Mouse (Mus musculus): ENCODE measurements around the gene Cct3. TPM values are rescaled to one million over a fixed set of nuclear protein-coding genes. Genes with fewer than 3 reads are reported as not detected.
"Not testable (repeated sequence)": the region's sequence is repeated elsewhere in the genome, so short reads cannot be mapped to it uniquely, and the experiment has no call there.

Gene Cct3
- total RNA-seq, 2 experiments from 2014 or later: 165 to 187 TPM

DNA sequence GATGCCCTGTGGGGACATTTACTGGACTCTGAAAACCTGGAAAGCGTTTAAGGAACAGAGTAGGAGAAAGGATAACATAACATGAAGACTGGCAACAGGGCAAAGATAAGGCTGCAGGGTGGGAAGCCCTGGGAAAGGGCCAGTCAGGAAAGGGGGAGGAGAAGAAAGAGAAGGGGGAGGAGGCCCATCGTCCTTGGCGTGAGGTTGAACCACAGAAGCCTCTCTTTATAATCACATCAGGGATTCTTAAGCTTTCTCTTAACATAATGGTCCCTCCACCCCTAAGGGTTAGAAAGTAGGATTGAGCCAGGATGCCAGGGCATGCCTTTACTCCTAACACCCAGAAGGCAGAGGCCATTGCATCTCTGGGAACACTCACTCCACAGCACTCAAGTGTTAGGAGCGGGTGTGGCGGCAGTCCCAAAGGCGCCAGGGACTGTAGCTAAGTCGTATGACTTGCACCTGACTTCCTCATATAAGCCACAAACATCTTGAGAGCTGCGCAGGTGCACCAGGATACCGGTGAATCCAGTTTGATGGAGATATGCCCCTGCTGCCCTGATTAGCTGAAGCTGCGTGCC is 8.7 kb upstream of the Cct3 start:
- intact Hi-C loops (cut with DNase I); DNase-seq: not testable (repeated sequence)

DNA sequence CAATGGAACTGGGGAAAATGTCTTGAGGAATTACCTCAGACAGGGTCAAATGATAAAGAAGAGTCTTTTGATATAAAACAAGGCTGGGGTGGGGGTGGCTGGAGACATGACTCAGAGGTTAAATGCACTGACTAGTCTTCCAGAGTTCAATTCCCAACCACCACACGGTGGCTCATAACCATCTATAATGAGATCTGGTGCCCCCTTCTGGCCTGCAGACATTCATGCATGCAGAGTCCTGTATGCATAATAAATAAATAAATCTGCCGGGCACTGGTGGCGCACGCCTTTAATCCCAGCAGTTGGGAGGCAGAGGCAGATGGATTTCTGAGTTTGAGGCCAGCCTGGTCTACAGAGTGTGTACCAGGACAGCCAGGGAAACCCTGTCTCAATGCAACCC is 4.9 kb upstream of the Cct3 start:
- DNase-seq: peak in 1 of 2 experiments; percentile 23
- intact Hi-C loops (cut with DNase I): no loop called here

DNA sequence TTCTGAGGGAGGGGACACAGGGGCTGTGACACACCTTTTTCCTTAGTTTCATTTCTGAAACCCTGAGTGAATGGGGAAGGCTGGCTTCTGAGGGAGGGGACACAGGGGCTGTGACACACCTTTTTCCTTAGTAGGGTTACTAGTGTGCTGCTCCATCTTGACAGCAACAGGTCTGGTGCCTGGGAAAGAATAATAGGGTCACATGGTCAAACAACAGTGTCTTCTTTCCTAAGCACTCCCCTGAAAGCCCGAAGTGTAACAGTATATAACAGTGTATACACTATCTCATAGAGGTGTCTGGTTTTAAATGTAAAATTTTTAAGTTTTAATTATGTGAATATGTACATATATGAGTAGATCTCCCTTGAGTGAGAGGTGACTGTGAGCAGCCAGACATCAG is 1.6 kb upstream of the Cct3 start:
- DNase-seq; intact Hi-C loops (cut with DNase I): not testable (repeated sequence)

DNA sequence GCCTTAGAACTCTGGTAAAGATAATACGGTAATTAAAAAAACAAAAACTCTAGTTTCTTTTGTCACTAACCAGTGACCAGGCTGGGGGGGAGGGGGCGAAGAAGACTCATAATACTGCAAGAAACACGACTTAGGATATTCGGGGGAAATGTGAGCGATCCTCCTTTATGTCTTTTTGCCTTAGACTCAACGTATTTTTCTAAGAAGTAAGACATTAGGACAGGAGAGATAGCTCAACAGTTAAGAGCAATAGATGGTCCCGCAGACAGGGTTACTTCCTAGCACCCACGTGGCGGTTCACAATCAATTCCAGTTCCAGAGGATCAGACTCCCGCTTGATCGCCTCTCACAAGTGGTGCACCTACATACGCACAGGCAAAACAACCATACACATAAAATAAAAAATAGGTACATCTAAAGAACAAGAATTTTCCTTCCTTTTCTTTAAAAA is 781 bp upstream of the Cct3 start:
- DNase-seq: no peak
- intact Hi-C loops (cut with DNase I): no loop called here

DNA sequence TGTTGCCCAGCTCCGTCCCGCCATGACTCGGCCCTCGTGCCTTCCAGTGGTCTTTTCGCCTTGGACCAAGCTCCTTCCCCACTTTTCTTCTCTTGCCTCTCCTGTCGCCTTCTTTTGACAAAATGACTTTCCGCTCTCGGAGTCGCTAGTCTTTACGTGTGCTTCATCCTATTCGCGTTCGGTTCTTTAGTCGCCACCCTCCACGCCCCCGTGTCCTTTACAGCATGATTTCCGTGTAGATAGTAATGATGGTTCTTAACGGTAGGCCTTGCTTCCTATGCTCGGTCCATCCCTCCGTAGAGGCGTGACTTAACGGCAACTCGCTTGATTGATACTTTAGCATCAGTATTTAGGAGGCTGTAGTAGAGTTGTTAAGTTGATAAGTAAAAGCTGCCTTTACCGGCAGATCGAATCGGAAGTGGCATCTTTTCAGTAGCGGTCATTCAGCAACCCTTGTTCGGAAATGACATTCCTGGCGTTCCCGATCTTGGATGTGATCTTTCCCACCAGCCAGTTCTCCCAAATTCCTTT is 470 bp downstream of the Cct3 start:
- DNase-seq: no peak
- intact Hi-C loops (cut with DNase I): no loop called here

DNA sequence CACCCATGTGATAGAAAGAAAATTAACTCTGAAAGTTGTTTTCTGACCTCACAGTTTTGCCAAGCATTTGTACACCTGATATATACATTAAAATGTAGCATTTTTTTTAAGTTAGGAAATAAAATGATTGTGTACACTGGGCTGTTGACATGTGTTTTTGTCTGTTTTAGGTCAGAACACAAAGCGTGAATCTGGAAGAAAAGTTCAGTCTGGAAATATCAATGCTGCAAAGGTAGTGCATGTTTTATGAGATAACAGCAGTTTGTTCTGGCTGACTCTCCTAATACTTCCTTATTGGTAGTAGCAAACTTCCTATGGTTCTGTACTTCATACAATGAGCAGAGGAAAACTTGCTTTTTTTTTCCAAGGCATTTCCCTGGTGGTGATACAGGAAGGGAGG is 2.3 kb downstream of the Cct3 start:
- DNase-seq: no peak
- intact Hi-C loops (cut with DNase I): no loop called here

DNA sequence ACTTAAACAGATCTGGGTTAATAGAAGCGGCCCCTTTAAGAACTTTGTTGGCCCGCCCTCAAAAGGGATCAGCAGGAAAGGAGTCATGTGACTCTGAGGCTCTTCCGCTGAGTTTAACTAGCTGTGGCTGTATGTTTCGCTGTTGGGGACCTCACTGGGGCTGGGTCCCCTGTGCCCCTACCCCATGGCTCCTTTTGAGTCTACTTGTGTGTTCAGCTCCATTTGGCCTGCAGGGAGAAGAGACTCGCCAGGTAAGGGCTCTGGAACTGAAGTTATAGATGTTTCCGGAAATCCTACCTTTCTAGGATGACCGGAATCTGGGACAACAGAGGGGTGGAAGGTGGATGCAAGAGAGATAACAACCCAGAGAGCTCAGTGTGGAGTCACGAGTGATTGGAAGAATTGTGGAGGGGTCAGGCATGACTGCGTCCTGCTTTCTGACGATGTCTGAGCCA is 28.1 kb downstream of the Cct3 start, which contains the start of gene Glmp:
Glmp (plus strand) TSS at position 73 of the 455 bp plus-strand sequence.
- DNase-seq: peak; percentile 55 to 71
- intact Hi-C loops (cut with DNase I): no loop called here

DNA sequence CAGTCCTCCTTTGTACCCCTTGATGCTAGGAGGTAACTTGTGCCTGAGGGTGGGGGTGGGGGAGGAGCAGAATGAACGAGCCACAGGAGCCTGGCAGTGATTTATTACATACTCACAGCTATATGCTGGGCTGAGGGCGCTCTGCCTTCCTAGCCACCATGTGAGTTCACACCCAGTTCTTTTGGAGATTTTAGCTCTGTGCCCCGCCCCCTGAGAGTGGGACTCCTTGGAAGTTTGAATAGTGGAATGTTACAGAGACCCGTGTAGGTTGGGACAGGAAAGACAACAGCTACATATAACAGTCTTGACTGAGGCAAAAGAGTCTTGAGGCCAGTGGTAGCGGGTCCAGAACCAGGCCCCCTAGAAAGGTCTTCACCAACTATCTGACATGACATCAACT is 32.0 kb downstream of the Cct3 start:
- no peak for DNase-seq
- intact Hi-C loops (cut with DNase I): no loop called here

DNA sequence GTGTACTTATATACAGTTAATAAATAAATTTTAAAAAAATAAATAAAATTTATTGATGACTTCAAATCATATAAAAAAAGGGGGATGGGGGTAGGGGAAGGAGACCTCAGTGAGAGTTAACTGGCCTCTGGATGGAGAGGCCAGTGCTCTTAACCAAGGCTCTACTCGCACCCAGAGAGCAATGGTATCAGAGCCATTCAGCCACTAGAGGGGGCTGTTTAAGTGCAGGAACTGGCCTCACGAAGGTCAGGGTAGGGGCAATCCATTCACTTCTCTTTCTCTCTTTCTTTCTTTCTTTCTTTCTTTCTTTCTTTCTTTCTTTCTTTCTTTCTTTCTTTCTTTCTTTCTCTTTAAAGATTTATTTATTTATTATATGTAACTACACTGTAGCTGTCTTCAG is 34.4 kb downstream of the Cct3 start:
- intact Hi-C loops (cut with DNase I): no loop called here
- DNase-seq: peak; percentile 29 to 61

DNA sequence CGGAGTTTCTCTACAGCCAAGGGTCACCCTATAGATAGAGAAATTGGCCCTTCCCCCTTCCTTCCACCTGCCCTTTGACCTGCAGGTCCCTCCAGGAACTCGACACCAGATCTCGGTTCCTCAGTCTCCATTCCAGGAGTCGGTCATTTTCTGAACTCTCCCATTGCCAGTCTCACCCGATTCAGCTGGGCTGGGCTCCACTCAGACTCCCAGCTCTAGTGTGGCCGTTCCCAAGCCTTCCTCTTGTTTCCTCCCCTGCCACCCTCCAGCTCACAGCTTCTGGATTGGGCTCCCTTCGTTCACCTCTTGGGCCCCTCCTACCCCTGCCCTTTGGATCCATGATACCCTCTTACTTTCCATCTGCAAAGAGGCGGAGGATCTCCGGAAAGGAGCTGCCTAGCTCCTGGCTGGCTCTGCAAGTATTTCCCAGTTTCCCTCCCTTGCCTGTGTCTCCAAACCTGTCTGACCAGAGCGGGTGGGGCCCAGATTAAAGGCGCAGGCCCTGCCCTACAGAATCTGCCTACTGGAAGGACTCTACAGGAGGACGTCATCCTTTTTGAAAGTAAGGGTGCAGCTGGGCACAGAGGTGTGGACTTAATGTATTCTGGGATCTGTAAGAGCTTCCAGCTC is 37.2 kb downstream of the Cct3 start:
- DNase-seq: no peak
- intact Hi-C loops (cut with DNase I): no loop called here

DNA sequence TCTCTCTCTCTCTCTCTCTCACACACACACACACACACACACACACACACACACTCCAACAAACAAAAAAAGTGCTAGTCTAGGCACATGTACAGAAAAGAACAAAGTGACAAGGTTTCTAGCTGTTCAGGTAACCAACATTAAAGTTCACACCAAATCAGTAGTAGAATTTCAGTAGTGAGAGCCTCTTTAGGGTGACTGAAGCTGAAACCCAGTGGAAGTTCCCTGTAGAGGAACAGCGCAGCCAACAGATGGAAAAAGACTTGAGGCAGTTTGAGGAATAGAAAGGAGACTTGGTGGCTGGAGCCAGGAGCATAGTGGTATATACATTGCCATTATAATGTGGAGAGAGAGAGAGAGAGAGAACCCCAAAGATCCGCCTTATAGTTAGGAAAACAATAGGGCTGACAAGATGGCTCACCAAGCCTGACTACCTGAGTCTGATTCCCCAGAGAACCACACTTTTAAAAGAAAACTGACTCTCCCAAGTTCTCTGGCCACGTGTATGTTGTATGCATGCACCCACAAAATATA is 38.1 kb downstream of the Cct3 start:
- intact Hi-C loops (cut with DNase I): no loop called here
- DNase-seq: no peak

DNA sequence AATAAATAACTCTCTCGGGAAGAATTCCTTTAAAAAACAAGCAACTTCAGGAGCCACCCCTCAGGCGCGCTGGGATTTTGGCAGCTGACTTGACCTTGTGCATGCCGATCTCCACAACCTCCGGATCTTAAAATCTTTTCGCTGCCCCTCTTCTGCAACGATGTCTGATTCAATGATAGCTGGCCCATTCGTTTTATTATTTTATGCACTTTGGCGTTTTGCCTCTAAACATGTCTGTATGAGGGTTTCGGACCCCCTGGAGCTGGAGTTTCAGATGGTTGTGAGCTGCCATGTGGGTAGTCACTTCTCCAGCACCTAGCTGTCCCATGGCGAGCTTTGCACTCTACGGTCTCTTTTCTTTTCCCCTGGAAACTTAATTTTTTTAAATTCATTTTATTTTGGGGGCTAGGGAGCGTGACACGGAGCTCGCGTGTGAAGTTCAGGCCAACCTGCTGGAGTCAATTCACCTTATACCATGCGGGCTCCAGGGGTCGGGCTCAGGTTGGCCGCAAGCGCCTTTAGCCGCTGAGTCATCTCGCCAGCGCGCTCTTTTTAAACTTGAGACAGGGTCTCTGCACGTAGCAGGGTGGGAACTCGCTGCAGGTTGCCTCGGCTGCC is 38.6 kb downstream of the Cct3 start:
- DNase-seq: peak in 1 of 2 experiments; percentile 27
- intact Hi-C loops (cut with DNase I): no loop called here

DNA sequence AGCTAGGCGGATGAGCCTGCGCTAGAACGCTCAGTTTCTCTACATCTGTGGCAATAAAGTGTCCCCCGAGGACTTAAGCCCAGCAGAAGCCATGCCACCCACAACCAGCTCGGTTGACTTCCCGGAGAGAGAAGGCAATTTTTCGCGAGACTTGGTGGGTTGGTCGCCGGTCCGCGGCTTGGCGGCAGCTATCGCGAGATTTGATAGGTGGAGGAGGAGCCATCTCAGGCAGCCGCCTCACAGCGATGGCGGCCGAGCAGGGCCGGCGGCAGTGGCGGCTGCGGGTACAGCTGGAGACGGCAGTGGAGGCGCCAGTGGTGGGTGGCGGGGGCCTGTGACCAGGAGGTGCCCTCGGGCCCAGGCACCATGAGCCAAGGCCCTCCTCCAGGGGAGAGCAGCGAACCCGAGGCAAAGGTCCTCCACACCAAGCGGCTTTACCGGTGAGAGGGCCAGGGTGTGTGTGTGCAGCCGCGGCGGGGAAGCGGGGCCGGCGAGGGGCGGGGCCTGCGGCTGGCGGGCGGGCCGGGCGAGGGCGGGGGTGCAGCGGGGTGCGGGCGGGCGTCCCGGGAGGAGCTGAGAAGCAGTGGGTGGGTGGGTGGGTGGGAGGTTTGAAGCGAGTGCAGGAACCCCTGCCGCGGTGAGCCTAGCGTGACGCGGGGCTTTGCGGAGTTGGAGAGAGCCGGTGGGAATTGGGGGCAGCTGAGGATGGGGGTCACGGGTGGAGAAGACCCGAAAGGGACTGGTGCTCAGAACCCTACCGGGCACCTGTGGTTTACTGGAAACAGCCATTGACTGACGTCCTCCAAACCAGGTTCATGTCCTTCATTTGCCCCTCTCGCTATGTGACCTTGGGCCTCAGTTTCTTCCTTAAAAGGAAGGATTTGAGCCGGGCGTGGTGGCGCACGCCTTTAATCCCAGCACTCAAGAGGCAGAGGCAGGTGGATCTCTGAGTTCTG is 39.4 kb downstream of the Cct3 start, which contains the start of the genes Tmem79 and Smg5:
Tmem79 (minus strand) TSS at position 91 of the 956 bp plus-strand sequence.
Smg5 (plus strand) TSS at position 203 of the 956 bp plus-strand sequence.
- peak; percentile 96 to 97 for DNase-seq
- intact Hi-C loops (cut with DNase I): no loop called here

DNA sequence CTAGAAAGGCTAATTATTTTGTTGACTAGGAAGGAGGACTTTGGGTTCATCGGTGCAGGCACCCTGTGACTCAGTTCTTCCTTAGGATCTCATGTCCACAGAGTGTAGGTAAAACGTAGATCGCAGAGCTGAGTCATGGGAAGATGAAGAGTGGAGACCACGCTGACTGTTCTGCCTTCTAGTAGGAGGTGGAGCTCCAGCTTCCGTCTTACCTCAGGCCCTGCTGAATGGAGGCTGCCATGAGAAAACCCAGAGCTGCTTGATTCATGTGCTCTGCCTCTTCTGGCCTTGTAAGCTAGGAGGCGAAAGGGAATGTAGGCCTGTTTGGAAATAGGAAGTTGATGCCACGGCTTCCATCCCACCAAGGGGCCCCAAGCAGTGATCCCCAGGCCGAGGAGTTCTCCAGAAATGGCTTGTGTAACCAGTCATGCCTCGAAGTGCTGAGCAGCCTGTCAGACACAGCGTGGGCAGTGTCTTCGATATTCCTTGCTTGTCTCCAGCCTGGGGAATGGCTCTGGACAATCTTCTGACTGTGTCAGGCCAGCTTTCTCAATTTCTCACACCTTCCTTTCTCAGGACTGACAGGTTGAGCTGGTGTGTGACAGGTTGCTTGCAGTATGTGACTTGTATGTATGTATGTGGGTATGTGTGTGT is 40.6 kb downstream of the Cct3 start:
- intact Hi-C loops (cut with DNase I): no loop called here
- no peak for DNase-seq

DNA sequence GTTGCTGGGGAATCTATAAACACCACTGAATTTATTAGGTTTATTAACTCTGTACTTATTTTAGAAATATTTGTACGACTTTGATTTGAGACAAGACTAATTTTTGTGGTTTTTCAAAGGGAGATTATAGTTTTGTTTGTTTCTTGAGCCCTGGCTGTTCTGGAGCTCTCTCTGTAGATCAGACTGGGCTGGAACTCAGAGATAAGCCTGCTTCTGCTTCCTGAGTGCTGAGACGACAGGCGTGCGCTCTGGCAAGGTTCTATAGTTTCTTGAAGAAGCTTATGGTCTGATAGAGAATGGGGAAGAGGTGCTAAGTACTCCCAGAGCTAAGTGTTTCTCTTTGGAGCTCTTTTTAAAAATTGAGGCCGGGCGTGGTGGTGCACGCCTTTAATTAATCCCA is 41.4 kb downstream of the Cct3 start:
- no peak for DNase-seq
- intact Hi-C loops (cut with DNase I): no loop called here

DNA sequence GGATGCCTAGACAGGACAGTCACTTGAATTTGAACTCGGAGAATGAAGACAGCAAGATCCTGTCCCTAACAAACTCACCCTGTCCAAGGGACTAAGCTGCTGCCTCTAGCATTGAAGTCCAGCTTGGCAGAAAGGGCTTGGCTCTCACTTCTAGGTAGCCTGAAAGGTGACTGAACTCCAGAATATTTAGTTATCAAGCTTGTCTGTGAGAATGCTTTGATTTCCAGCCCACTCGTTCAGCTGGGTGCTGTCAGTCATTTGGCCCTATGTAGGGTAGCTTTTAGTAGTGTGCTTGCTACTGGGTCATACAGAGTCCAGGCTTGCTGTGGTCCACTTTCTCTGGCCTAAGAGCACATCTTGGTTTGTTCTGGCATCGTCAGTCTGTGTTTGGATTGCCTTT is 42.1 kb downstream of the Cct3 start:
- no peak for DNase-seq
- intact Hi-C loops (cut with DNase I): no loop called here

DNA sequence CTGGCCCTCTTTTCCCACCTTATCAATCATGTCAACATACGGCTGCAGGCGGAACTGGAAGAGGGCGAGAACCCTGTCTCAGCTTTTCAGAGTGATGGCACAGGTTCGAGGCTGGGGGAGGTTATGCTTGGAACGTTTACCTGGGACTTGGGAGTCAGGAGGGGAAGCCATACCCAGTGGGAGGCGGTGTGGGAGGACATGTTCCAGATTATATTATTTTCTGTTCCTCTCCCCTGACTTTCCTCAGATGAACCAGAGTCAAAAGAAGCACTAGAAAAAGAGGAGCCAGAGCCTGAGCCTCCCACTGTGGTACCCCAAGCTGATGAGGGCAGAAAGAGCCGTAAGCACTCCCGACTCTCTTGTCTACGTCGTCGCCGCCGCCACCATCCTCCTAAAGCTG is 53.8 kb downstream of the Cct3 start:
- no peak for DNase-seq
- intact Hi-C loops (cut with DNase I): no loop called here

DNA sequence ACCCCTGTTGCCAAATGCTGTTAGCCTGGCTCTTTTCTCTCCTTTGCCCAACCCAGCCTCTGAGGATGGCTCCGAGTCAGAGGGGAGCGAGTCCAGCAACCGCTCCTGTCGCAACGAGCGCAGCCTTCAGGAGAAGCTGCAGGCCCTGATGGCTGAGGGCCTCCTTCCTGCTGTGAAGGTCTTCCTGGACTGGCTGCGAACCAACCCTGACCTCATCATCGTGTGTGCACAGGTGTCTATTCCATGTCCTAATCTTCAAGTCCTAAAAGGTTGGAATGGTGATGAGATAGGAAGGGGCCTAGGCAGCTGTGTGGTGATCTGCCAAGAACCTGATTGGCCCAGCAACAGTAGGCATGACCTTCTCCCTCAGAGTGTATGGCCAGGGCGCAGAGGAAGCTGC is 56.0 kb downstream of the Cct3 start:
- intact Hi-C loops (cut with DNase I): no loop called here
- no peak for DNase-seq

DNA sequence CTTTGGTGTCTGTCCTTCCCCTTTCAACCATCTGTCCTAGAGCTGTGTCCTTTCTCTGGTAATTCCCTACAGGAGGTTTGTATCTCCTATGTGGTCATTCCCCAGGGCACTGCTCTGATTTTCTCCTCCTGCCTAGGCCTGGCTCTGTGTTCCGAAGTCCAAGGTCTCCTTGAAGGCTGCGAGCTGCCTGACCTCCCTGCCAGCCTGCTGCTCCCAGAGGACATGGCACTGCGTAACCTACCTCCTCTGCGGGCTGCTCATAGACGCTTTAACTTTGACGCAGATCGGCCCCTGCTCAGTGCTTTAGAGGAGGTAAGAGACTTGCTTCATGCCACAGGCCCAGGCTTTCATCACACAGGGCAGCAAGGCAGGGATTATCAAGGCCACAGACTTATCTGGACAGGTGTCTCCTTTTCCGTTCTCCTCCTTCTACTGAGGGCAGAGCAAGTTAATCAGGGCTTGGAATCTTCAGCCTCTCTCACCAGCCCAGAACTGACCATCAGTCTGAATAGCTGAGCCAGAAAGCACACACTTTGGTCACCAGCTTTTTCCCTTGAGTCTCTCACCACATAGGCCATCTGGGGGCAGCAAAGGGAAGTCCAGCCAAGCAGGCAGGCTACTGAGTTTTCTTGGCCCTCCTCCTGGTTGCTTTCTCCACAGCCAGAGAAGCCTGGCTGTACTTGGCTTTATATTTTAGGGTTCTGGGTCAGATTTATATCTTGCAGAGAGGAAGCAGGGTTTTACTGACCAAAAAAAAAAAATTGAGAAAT is 57.7 kb downstream of the Cct3 start:
- no peak for DNase-seq
- intact Hi-C loops (cut with DNase I): no loop called here

All from heart, postnatal 14 days (tissue).